Mouse (Mus musculus) lung, postnatal 0 days (tissue): Measurements from ENCODE around the gene Abhd17c.

ENCODE experiments used
- CTCF ChIP-seq: IDR thresholded peaks from 2 replicates; pipeline ENCODE4 v1.5.1; 2016; ENCODE audit warnings: antibody characterized with exemption, mild to moderate bottlenecking
- EP300 ChIP-seq: IDR thresholded peaks from 2 replicates; pipeline ENCODE4 v1.6.1; 2016; ENCODE audit warnings: antibody characterized with exemption, mild to moderate bottlenecking, control low read depth

DNA sequence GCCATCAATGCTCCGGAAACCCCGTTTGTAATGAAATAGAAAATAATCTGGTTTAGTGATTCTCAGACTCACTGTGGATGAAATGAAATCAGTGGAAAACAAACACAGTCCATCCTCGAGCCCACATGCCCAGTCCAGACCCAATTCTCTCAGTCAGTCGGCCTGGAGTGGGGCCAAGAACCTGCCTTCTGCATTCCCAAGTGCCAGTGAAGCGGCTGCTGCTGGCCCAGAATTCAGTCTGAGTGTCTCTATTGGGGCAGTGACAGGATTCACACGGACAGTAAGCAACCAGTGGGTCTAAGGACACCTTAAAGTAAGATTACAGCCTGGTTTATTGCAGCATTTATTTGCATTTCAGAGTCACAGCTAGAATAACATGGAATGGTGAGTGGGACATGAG lies 55.2 kb downstream of the Abhd17c start:
- TF ChIP-seq CTCF (no peak), EP300 (no peak)
